Mouse (Mus musculus) stomach, embryonic 14.5 days (tissue): ENCODE results near the gene Ifitm10. TPM values are rescaled to one million over a fixed set of nuclear protein-coding genes. Genes with fewer than 3 reads are reported as not detected.
"Not testable (repeated sequence)": the region's sequence is repeated elsewhere in the genome, so short reads cannot be mapped to it uniquely, and the experiment has no call there.

Experiments
- ATAC-seq: fragments of 200-750 bp; cut with Nextera tagmentation; 2 replicates; pipeline ENCODE4 v1.8.0; 2017; ENCODE audit warnings: low read depth, moderate TSS enrichment; ENCODE audit not compliant: insufficient number of reproducible peaks, insufficient read depth, low FRiP score
- H3K27ac ChIP-seq: fragments of 300-500 bp; sonication (generic); 2 replicates; pipeline ENCODE4 v1.5.1; 2014; ENCODE audit warnings: mild to moderate bottlenecking, low read length, moderate library complexity, mixed read lengths
- H3K27me3 ChIP-seq: fragments of 300-500 bp; sonication (generic); 2 replicates; pipeline ENCODE4 v1.6.1; 2014; ENCODE audit warnings: low read length, control low read depth, mixed read lengths; ENCODE audit not compliant: control insufficient read depth, insufficient read depth
- H3K36me3 ChIP-seq: fragments of 300-500 bp; sonication (generic); 2 replicates; pipeline ENCODE4 v1.6.1; 2014; ENCODE audit warnings: mild to moderate bottlenecking, control low read depth, low read length, moderate library complexity, mixed read lengths; ENCODE audit not compliant: control insufficient read depth, insufficient read depth
- H3K4me1 ChIP-seq: fragments of 300-500 bp; sonication (generic); 2 replicates; pipeline ENCODE4 v1.6.1; 2014; ENCODE audit warnings: low read length, control low read depth, mixed read lengths; ENCODE audit not compliant: control insufficient read depth, insufficient read depth
- H3K4me2 ChIP-seq: fragments of 300-500 bp; sonication (generic); replicated peaks from 2 replicates; pipeline ENCODE4 v1.6.1; 2014; ENCODE audit warnings: low read depth, low read length, control low read depth
- H3K4me3 ChIP-seq: fragments of 300-500 bp; sonication (generic); 2 replicates; pipeline ENCODE4 v1.5.1; 2014; ENCODE audit warnings: low read depth, low read length, control low read depth
- H3K9ac ChIP-seq: fragments of 300-500 bp; sonication (generic); replicated peaks from 2 replicates; pipeline ENCODE4 v1.6.1; 2014; ENCODE audit warnings: low read depth, mild to moderate bottlenecking, control low read depth, low read length, moderate library complexity, mixed read lengths
- H3K9me3 ChIP-seq: fragments of 300-500 bp; sonication (generic); 2 replicates; pipeline ENCODE4 v1.6.1; 2016; ENCODE audit warnings: low read depth, low read length, control low read depth; ENCODE audit not compliant: control insufficient read depth
- WGBS: fragments of 180-500 bp; shearing (Covaris S2); extraction: QIAGEN DNeasy Blood & Tissue Kit; methylation state at CpG from one replicate; pipeline ENCODE4 v1.1.7; 2014; 5-methylcytosine and 5-hydroxymethylcytosine counted together
- polyA plus RNA-seq: library from polyadenylated mRNA; unstranded; fragments of >200 nt; fragmentation: Nextera tagmentation; extraction: Ambion mirVana; gene quantifications from 2 replicates; pipeline ENCODE4 v1.2.1, GENCODE M21; 2014

Ifitm10 gene
- polyA plus RNA-seq, 1 experiment from 2014 or later = 2.5 TPM

GRCm38 (mm10) chr7:142331281-142331680 lies 42.3 kb downstream of the Ifitm10 start:
- no peaks in the 10 kb centered on the region for H3K36me3 ChIP-seq
- H3K4me2 ChIP-seq = no peak overlapping the region
- WGBS = 89% methylated on average over 4 of the region's 4 CpGs
- no peak overlapping the region; the same call in 1 of the 2 replicates for H3K27ac ChIP-seq
- H3K9me3 ChIP-seq = no peaks in the 10 kb centered on the region
- no peak overlapping the region for H3K4me3 ChIP-seq
- no peak for ATAC-seq
- H3K27me3 ChIP-seq = no peaks in the 10 kb centered on the region
- peaks cover 15% of the 10 kb centered on the region; the same call in 1 of the 2 replicates for H3K4me1 ChIP-seq
- no peak overlapping the region for H3K9ac ChIP-seq

GRCm38 (mm10) chr7:142330271-142330724 lies 43.3 kb downstream of the Ifitm10 start:
- H3K27ac ChIP-seq = peak overlapping the region; percentile 68
- ATAC-seq = peak; percentile 74; the same call in 1 of the 2 replicates
- H3K4me2 ChIP-seq = no peak overlapping the region
- no peaks in the 10 kb centered on the region for H3K36me3 ChIP-seq
- no peaks in the 10 kb centered on the region for H3K27me3 ChIP-seq
- H3K4me1 ChIP-seq = peaks cover 15% of the 10 kb centered on the region; the same call in 1 of the 2 replicates
- 29% methylated on average over 9 of the region's 9 CpGs for WGBS
- no peaks in the 10 kb centered on the region for H3K9me3 ChIP-seq
- H3K9ac ChIP-seq = no peak overlapping the region
- H3K4me3 ChIP-seq = no peak overlapping the region

- no peaks in the 10 kb centered on the region for H3K27me3 ChIP-seq
- H3K9ac ChIP-seq = no peak overlapping the region
- no peak for ATAC-seq
- WGBS = 56% methylated on average over 3 of the region's 3 CpGs
- H3K4me2 ChIP-seq = no peak overlapping the region
- no peaks in the 10 kb centered on the region for H3K9me3 ChIP-seq
- no peak overlapping the region for H3K4me3 ChIP-seq
- H3K27ac ChIP-seq = peak overlapping the region; percentile 89; the same call in 1 of the 2 replicates
- peaks cover 15% of the 10 kb centered on the region; the same call in 1 of the 2 replicates for H3K4me1 ChIP-seq
- no peaks in the 10 kb centered on the region for H3K36me3 ChIP-seq
Observed at GRCm38 (mm10) chr7:142328507-142328906, 45.0 kb downstream of the Ifitm10 start.

GRCm38 (mm10) chr7:142326714-142327445 lies 46.7 kb downstream of the Ifitm10 start:
- peak overlapping the region; percentile 89 for H3K27ac ChIP-seq
- no peak for ATAC-seq
- 23% methylated on average over 9 of the region's 9 CpGs for WGBS

GRCm38 (mm10) chr7:142323396-142324117 lies 50.0 kb downstream of the Ifitm10 start:
- no peaks in the 10 kb centered on the region for H3K36me3 ChIP-seq
- H3K9me3 ChIP-seq = no peaks in the 10 kb centered on the region
- peaks cover 20% of the 10 kb centered on the region; the same call in 1 of the 2 replicates for H3K4me1 ChIP-seq
- ATAC-seq = peak; percentile 46; the same call in 1 of the 2 replicates
- H3K27ac ChIP-seq = peak overlapping the region; percentile 85
- no peak overlapping the region for H3K9ac ChIP-seq
- no peak overlapping the region for H3K4me2 ChIP-seq
- H3K27me3 ChIP-seq = no peaks in the 10 kb centered on the region
- WGBS = 62% methylated on average over 12 of the region's 12 CpGs
- no peak overlapping the region for H3K4me3 ChIP-seq

More at GRCm38 (mm10) chr7:142326714-142327445, 46.7 kb downstream of the Ifitm10 start:
- Histone ChIP-seq H3K27me3 (no peaks in the 10 kb centered on the region), H3K4me3 (no peak overlapping the region), H3K4me1 (peaks cover 21% of the 10 kb centered on the region; the same call in 1 of the 2 replicates), H3K9ac (no peak overlapping the region), H3K36me3 (no peaks in the 10 kb centered on the region), H3K4me2 (no peak overlapping the region), H3K9me3 (no peaks in the 10 kb centered on the region)

GRCm38 (mm10) chr7:142322641-142323040 lies 50.9 kb downstream of the Ifitm10 start:
- 80% methylated on average over 6 of the region's 6 CpGs for WGBS
- peak overlapping the region; percentile 81; the same call in 1 of the 2 replicates for H3K27ac ChIP-seq

GRCm38 (mm10) chr7:142321637-142322306 lies 51.8 kb downstream of the Ifitm10 start:
- H3K9ac ChIP-seq, H3K27me3 ChIP-seq, ATAC-seq, H3K36me3 ChIP-seq, H3K4me2 ChIP-seq, H3K9me3 ChIP-seq, H3K4me3 ChIP-seq: not testable (repeated sequence)
- Histone ChIP-seq H3K27ac (peak overlapping the region; percentile 81), H3K4me1 (peaks cover 22% of the 10 kb centered on the region; the same call in 1 of the 2 replicates)
- 46% methylated on average over 3 of the region's 10 CpGs for WGBS

More at GRCm38 (mm10) chr7:142322641-142323040, 50.9 kb downstream of the Ifitm10 start:
- peaks cover 20% of the 10 kb centered on the region; the same call in 1 of the 2 replicates for H3K4me1 ChIP-seq
- no peak overlapping the region for H3K9ac ChIP-seq
- H3K4me2 ChIP-seq = no peak overlapping the region
- no peaks in the 10 kb centered on the region for H3K27me3 ChIP-seq
- H3K9me3 ChIP-seq = no peaks in the 10 kb centered on the region
- ATAC-seq = no peak
- no peak overlapping the region for H3K4me3 ChIP-seq
- no peaks in the 10 kb centered on the region for H3K36me3 ChIP-seq

GRCm38 (mm10) chr7:142320906-142321305 lies 52.6 kb downstream of the Ifitm10 start:
- Histone ChIP-seq H3K9me3 (no peaks in the 10 kb centered on the region), H3K27me3 (no peaks in the 10 kb centered on the region), H3K36me3 (no peaks in the 10 kb centered on the region), H3K9ac (no peak overlapping the region), H3K27ac (peak overlapping the region; percentile 74), H3K4me2 (no peak overlapping the region), H3K4me3 (no peak overlapping the region), H3K4me1 (peaks cover 24% of the 10 kb centered on the region; the same call in 1 of the 2 replicates)
- ATAC-seq = no peak
- 18% methylated on average over 2 of the region's 2 CpGs for WGBS
